Mouse (Mus musculus): Measurements from ENCODE around the gene Bbx. TPM values are rescaled to one million over a fixed set of nuclear protein-coding genes. Genes with fewer than 3 reads are reported as not detected.

Bbx gene
- total RNA-seq, 2 experiments from 2014 or later, result 12.1 to 14.1 TPM

GRCm38 (mm10) chr16:50399775-50400174 is 32.4 kb downstream of the Bbx start:
- no peak for DNase-seq (ENCODE audit: low spot score in 2 of 2)

- no peak for DNase-seq (ENCODE audit: low spot score in 2 of 2)
Observed at GRCm38 (mm10) chr16:50398564-50398963, 33.6 kb downstream of the Bbx start.

DNA sequence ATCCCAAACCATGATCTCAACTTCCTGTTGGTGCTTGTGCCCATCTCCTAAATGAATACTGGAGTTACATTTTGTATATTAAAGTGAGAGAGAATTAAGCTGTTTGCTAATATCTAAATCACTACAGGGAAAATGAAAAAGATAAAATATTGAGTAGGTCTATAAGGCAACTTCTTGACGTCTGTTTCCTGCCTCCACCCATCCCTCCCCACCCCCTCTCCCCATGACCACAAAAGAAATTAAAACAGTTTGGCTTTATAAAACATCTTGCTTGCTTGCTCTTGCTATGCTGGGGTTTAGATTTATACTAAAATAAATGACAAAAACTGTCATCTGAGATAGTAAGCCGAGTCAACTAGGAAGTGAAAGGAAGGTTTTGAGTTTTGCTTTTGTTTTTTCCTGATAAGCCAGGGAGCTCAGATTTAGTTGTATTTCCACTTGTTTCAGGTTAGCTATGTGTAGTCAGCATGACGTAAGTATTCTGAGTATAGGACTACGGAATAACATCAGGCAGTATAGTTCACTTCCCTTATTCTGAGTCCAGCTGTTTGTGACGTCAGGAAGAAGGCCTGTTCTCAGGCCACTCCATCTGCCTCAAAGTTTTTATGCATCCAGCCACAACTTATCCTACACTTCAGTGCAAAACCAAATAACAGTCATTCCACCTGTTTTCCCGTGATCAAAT is 36.1 kb downstream of the Bbx start:
- no peak for DNase-seq (ENCODE audit: low spot score in 2 of 2)

- DNase-seq (ENCODE audit: low spot score in 2 of 2), result no peak
Observed at GRCm38 (mm10) chr16:50388499-50388898, 43.7 kb downstream of the Bbx start.

GRCm38 (mm10) chr16:50383541-50383940 is 48.6 kb downstream of the Bbx start:
- no peak for DNase-seq (ENCODE audit: low spot score in 2 of 2)

- DNase-seq (ENCODE audit: low spot score in 2 of 2), result peak; percentile 17 to 20
Observed at GRCm38 (mm10) chr16:50381351-50381746, 50.8 kb downstream of the Bbx start.

GRCm38 (mm10) chr16:50380682-50381350 is 51.4 kb downstream of the Bbx start:
- peak; percentile 81 to 85 for DNase-seq (ENCODE audit: low spot score in 2 of 2)

- DNase-seq (ENCODE audit: low spot score in 2 of 2), result no peak
Observed at GRCm38 (mm10) chr16:50380232-50380631, 52.0 kb downstream of the Bbx start.

GRCm38 (mm10) chr16:50374611-50375010 is 57.6 kb downstream of the Bbx start:
- peak; percentile 34 for DNase-seq (ENCODE audit: low spot score in 2 of 2)

GRCm38 (mm10) chr16:50373685-50374084 is 58.5 kb downstream of the Bbx start:
- DNase-seq (ENCODE audit: low spot score in 2 of 2), result no peak

- DNase-seq (ENCODE audit: low spot score in 2 of 2), result no peak
Observed at GRCm38 (mm10) chr16:50372543-50372942, 59.6 kb downstream of the Bbx start.

- no peak for DNase-seq (ENCODE audit: low spot score in 2 of 2)
Observed at GRCm38 (mm10) chr16:50371460-50371859, 60.7 kb downstream of the Bbx start.

DNA sequence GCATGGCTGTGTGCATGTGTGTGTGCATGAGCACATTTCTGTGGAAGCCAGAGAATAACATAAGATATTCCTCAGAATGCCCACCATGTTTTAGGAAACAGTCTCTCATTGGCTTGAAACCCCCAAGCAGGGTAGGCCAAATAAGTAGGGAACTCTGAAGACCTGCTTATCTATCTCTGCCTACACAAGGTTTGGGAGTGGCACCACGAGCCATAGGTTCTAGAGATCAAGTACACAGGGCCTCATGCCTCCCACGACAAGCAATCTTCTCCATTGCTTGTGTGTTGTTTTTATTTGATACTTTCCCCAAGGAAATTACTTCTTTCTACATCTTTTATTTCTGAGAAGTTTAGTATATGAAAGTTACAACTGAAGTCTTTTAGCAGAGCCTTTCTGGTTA is 61.8 kb downstream of the Bbx start:
- no peak for DNase-seq (ENCODE audit: low spot score in 2 of 2)

DNA sequence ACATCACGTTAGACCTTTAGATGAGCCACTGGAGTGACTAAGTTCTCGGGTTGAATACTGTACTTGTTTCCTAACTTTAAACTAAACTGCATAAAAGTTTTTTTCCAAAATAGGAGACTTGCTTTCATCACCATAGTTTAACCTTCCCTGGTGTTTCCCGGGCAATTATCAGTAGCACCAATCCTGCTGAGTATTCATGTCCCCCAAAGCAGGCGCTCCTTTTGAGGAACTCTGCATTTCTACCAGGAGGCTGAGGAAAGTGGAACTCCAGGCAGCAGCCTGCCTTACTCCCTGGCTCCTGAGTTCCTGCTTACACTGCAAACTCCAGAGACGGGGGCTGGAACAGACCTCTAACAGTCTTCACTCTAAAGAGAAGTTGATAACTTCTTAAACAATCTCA is 65.6 kb downstream of the Bbx start:
- no peak for DNase-seq (ENCODE audit: low spot score in 2 of 2)

DNA sequence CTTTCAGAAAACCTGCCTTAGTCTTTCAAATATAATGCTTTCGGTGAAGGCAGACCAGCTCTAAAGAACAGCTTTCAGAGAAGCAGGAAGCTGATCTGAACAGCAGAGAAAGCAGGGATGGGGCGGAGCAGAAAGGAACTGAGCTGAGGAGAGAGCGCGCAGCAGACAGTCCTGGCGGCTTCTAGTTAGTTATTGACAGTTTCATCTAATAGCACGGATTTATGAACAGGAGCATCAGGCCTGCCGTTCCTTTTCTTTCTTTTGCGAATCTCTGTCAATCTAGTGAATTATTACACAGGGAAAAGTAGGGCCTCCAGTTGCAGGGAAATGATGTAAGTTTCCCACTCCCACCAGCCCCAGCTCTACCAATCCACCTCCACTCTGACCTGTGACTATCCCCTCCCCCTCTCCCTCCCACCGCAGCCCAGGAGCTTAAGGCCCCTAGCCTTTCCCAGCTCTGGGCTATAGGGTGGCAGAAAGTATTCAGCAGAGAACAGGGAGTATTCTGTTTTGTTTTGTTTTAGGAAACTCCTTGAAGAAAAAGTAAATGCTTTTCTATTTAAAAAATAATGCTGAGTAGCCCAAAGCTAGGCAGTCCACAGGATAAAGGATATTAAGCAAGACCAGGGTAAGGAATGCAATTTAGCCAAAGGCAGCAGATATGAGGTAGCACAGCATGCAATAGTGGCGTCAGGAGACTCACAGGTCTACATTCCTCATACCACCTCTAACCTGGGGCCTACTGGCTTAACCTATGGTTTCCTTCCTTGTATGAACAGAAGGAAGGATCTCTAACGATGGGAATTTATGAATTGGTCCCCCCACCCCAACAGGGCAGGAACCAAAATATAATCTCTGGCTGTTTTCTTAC is 67.8 kb downstream of the Bbx start:
- peak; percentile 24 to 44 for DNase-seq (ENCODE audit: low spot score in 2 of 2)

GRCm38 (mm10) chr16:50363443-50364188 is 68.6 kb downstream of the Bbx start:
- DNase-seq (ENCODE audit: low spot score in 2 of 2), result peak in 1 of 2 experiments; percentile 13

GRCm38 (mm10) chr16:50360631-50361030 is 71.6 kb downstream of the Bbx start:
- DNase-seq (ENCODE audit: low spot score in 2 of 2), result no peak

GRCm38 (mm10) chr16:50329684-50330083 is 102.5 kb downstream of the Bbx start:
- no peak for DNase-seq (ENCODE audit: low spot score in 2 of 2)

- DNase-seq (ENCODE audit: low spot score in 2 of 2), result no peak
Observed at GRCm38 (mm10) chr16:50324746-50325145, 107.4 kb downstream of the Bbx start.

DNA sequence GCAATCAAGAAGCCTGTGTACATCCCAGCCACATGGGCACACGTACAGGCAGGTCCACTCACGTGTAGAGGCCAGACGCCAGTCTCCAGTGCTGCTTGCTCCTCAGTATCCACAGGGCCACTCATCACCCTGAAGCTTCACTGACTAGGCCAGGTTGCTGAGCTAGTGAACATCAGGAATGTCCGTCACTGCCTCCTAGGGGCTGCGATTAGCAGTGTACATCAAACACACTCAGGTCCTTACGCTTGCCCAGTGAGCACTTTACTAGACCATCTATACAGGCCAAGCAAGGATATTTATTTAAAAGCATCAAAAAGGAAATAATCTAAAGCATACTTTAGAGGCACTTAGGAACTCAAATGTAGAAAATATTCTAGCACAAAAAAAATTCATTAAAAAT is 107.9 kb downstream of the Bbx start:
- DNase-seq (ENCODE audit: low spot score in 2 of 2), result no peak

DNA sequence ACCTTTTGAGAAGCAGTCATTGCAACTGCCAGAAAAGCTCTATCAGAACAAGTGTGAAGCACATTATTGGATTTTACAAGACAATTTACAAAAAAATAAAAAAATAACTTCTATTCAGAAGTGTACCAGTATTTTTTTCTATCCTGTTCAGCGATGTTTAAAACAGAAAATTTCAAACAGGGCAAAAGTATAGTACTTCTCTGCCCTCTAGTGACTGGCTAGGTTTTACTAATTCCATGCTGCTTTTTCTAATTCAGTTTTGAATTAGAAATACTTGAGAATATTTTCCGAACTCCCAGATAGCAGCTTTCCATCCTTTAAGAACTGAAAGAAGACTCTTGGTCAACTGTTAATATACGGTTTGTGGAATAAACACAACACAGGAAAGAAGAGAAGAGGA is 110.8 kb downstream of the Bbx start:
- DNase-seq (ENCODE audit: low spot score in 2 of 2), result no peak

Measured in layer of hippocampus, postnatal 10 days (tissue).